Mouse (Mus musculus) effector memory CD4-positive, alpha-beta T cell, adult 7 months (primary cell): ENCODE data around the gene Mill2. TPM values are rescaled to one million over a fixed set of nuclear protein-coding genes. Genes with fewer than 3 reads are reported as not detected.

ENCODE experiments used
- polyA plus RNA-seq: library from polyadenylated mRNA; unstranded; fragments of 100-300 nt; shearing (Covaris generic); gene quantifications from one replicate; pipeline ENCODE4 v1.2.1, GENCODE M21; 2017

Mill2 gene
- 1.1 TPM for polyA plus RNA-seq

DNA sequence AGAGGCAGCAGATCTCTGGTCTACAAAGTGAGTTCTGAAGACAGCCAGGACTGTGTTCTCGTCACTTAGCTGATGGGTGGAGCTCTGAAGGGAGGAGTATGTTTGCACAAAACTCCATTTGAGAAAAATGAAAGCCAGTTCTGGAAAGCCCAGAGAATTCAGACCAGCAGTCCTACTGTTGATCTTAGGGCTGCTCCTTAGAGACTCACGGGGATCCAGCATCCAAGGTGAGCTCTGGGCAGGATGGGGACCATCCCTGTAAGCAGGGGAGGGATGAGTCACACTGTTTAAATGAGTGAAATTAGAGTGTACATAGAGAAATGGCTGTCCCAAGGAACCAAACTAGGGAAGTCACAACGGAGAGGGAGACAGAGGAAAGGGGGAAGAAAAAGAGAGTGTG, at the start of gene Mill2:
Gene Mill2, plus strand, starts transcription at position 102 of the 400 bp plus-strand sequence.

DNA sequence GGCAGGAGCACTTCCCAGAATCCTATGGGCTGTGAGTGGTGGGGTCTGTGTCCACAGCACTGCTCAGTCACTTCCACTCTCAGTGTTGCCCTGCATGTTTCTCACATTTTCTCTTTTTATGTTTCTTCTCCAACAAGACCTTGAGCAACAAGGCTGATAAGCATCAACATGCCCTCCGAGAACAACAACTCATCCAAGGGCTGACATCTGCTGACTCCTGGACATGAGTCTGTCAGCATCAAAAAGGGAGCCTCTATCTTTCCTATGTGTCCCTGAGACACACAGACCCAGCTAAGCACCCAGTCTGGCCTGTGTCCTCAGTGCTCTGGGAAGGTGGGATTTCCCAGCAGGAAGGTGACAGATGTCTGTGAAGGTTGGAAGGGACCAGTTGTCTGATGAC, 41.3 kb upstream of the Mill2 start, which contains the start of gene Psg19:
Gene Psg19, minus strand, starts transcription at position 101 of the 400 bp plus-strand sequence.

DNA sequence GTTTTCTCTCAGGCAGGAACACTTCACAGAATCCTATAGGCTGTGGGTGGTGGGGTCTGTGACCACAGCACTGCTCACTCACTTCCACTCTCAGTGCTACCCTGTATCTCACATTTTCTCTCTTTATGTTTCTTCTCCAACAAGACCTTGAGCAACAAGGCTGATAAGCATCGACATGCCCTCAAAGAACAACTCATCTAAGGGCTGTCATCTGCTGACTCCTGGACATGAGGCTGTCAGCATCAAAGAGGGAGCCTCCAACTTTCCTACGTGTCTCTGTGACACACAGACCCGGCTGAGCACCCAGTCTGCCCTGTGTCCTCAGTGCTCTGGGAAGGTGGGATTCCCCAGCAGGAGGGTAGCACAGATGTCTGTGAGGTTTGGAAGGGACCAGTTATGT, 18.3 kb upstream of the Mill2 start, which contains the start of gene Psg17:
Gene Psg17, minus strand, starts transcription at position 101 of the 400 bp plus-strand sequence.

DNA sequence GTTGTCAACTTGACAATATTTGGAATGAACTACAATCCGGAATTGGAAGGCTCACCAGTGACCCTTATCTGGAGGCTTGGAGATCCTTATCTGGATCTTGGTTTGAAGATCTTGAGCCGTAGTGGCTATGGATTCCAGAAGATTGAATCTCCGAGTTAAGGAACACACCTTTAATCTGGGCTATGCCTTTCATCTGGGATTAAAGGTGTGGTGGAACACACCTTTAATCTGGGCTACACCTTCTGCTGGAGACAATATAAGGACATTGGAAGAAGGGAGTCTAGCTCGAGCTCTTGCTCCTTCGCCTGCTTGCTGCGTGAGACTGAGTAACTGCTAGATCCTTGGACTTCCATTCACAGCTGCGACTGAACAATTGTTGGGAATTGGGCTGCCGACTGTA, 31.3 kb downstream of the Mill2 start, which contains the start of gene Pglyrp1:
Gene Pglyrp1, plus strand, starts transcription at position 301 of the 400 bp plus-strand sequence.

DNA sequence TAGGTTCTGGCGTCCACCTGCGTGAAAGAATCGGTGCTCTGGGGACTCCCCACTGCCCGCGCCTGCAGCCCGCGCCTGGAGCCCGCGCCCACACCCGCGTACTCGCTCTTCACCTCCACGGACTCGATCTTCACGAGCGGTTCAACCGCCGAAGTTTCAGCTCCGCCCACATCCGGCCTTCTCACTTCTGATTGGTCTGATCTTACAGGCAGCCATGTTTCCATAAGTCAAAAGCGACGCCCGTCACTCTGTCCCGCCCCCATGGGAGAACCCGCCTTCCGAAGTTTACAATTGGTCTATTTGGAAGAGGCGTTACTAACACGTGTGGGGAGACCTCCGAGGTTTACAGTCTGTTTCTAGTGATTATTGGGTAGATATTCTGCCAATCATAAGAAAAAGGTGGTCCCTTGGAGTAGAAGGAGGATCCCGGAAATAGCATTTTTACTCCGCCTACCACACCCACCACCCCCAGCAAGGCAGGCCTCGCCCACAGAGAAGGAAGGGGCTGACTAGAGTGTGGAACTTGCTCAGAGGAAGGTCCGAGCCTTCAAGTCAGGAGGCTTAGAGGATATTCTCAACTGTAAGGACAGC, 70.6 kb downstream of the Mill2 start, which contains the start of gene Ccdc61:
Gene Ccdc61, minus strand, starts transcription at position 175 of the 591 bp plus-strand sequence.

Other genes starting within 250 kb of the Mill2 start
- gene Psg23, start 223.5 kb upstream of the Mill2 start, polyA plus RNA-seq, result 0.23 TPM
- not detected for gene Psg21, start 183.2 kb upstream of the Mill2 start, polyA plus RNA-seq
- gene Psg20, start 153.8 kb upstream of the Mill2 start, polyA plus RNA-seq, result not detected
- gene Psg22, start 121.9 kb upstream of the Mill2 start, polyA plus RNA-seq, result not detected
- gene Psg19, start 41.4 kb upstream of the Mill2 start, polyA plus RNA-seq, result 0.18 TPM
- not detected for gene Psg17, start 18.4 kb upstream of the Mill2 start, polyA plus RNA-seq
- gene Pglyrp1, start 31.4 kb downstream of the Mill2 start, polyA plus RNA-seq, result 84.2 TPM
- 23.0 TPM for gene Ccdc61, start 70.4 kb downstream of the Mill2 start, polyA plus RNA-seq
- gene Nova2, start 85.9 kb downstream of the Mill2 start, polyA plus RNA-seq, result not detected
- not detected for gene Nanos2, start 147.4 kb downstream of the Mill2 start, polyA plus RNA-seq
- gene Mypop, start 151.3 kb downstream of the Mill2 start, polyA plus RNA-seq, result 5.5 TPM
- 32.3 TPM for gene Irf2bp1, start 164.1 kb downstream of the Mill2 start, polyA plus RNA-seq
- gene Foxa3, start 183.6 kb downstream of the Mill2 start, polyA plus RNA-seq, result not detected
- 17.2 TPM for gene Sympk, start 184.4 kb downstream of the Mill2 start, polyA plus RNA-seq
- not detected for gene Rsph6a, start 214.7 kb downstream of the Mill2 start, polyA plus RNA-seq
- gene Dmwd, start 236.3 kb downstream of the Mill2 start, polyA plus RNA-seq, result not detected
- gene Dmpk, start 243.9 kb downstream of the Mill2 start, polyA plus RNA-seq, result not detected